Mouse (Mus musculus): ENCODE measurements around the gene Snrnp35. TPM values are rescaled to one million over a fixed set of nuclear protein-coding genes. Genes with fewer than 3 reads are reported as not detected.
A peak's percentile ranks its signal among the peaks of the same experiment; 100 is the strongest.

The Snrnp35 gene
- polyA plus RNA-seq, 1 experiment, result 4.8 TPM

DNA sequence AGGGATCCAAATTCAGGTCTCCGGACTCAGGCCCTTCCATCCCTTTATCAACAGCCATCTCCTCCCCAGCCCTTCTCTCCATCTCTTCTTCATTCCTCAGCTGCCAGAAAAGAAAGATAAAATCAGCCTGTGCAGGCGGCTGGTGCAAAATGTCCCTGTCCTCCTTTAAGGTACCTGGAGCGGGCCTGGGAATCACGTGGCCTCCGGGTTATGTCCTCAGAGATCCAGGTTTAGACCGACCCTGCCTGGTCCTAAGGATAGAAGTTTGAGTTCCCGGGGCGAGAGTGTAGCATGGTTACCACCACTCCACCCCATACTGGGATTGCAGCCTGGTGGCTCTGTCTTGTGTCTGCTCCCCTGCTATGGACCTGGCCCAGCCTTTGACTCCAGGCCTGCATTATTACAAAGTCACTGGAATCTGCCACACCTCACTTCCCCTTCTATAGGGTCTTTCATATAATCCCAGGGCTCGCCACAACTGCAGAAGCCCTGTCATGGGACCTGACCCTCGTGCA lies 27.7 kb downstream of the Snrnp35 start:
- no peak for DNase-seq
- WGBS, result 77% methylated on average over 10 of the region's 10 CpGs
- no peak for TF ChIP-seq POLR2A (IDR thresholded peaks at IDR 0.05; ENCODE audit: borderline replicate concordance, extremely low read depth, low read depth, low read length)
- TF ChIP-seq CTCF (IDR thresholded peaks at IDR 0.05; ENCODE audit: insufficient read depth, low read length), result no peak

DNA sequence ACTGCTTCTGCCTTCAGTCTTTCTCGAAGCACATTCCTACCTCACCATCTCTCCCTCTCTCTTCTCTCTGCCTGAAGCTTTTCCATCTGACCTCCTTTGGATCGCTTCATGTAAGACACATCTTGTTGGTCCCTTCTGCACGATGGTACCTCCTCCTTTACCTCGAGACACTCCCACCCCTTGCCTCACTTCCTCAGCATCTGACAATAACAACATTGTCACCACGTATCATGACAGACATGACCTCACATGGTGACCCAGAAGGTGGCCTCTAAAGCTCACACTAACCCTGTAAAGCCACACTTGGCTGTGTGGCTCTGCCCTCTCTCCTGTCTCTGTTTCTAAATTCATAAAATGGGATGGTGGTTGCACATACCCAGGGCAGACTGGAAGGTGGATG lies 32.9 kb downstream of the Snrnp35 start:
- Histone ChIP-seq H3K4me3 (replicated peaks; ENCODE audit: extremely low read depth, low read depth, low read length) (no peak overlapping the region), H3K4me1 (ENCODE audit: control insufficient read depth, insufficient read depth, low read length) (no peaks in the 10 kb centered on the region)
- 76% methylated on average over 5 of the region's 5 CpGs for WGBS
- TF ChIP-seq CTCF (IDR thresholded peaks at IDR 0.05; ENCODE audit: insufficient read depth, low read length) (no peak), POLR2A (IDR thresholded peaks at IDR 0.05; ENCODE audit: borderline replicate concordance, extremely low read depth, low read depth, low read length) (no peak)
- no peak for DNase-seq

More for the DNA sequence above, 27.7 kb downstream of the Snrnp35 start:
- H3K4me1 ChIP-seq (ENCODE audit: control insufficient read depth, insufficient read depth, low read length), result peaks cover 2% of the 10 kb centered on the region; the same call in 1 of the 2 replicates
- no peak overlapping the region for H3K4me3 ChIP-seq (replicated peaks; ENCODE audit: extremely low read depth, low read depth, low read length)

- H3K4me1 ChIP-seq (ENCODE audit: control insufficient read depth, insufficient read depth, low read length), result no peaks in the 10 kb centered on the region
- no peak overlapping the region for H3K4me3 ChIP-seq (replicated peaks; ENCODE audit: extremely low read depth, low read depth, low read length)
- DNase-seq, result no peak
- 84% methylated on average over 10 of the region's 10 CpGs for WGBS
- TF ChIP-seq POLR2A (IDR thresholded peaks at IDR 0.05; ENCODE audit: borderline replicate concordance, extremely low read depth, low read depth, low read length) (no peak), CTCF (IDR thresholded peaks at IDR 0.05; ENCODE audit: insufficient read depth, low read length) (no peak)
These were observed 35.7 kb downstream of the Snrnp35 start for GRCm38 (mm10) chr5:124518648-124519047.

GRCm38 (mm10) chr5:124521588-124521987 lies 38.7 kb downstream of the Snrnp35 start:
- TF ChIP-seq CTCF (IDR thresholded peaks at IDR 0.05; ENCODE audit: insufficient read depth, low read length), result no peak
- TF ChIP-seq POLR2A (IDR thresholded peaks at IDR 0.05; ENCODE audit: borderline replicate concordance, extremely low read depth, low read depth, low read length), result no peak
- no peak for DNase-seq
- no peak overlapping the region for H3K4me3 ChIP-seq (replicated peaks; ENCODE audit: extremely low read depth, low read depth, low read length)
- WGBS, result 75% methylated on average over 4 of the region's 4 CpGs
- H3K4me1 ChIP-seq (ENCODE audit: control insufficient read depth, insufficient read depth, low read length), result no peaks in the 10 kb centered on the region

- no peak for DNase-seq
- 96% methylated on average over 8 of the region's 8 CpGs for WGBS
- H3K4me1 ChIP-seq (ENCODE audit: control insufficient read depth, insufficient read depth, low read length), result no peaks in the 10 kb centered on the region
- TF ChIP-seq POLR2A (IDR thresholded peaks at IDR 0.05; ENCODE audit: borderline replicate concordance, extremely low read depth, low read depth, low read length) (no peak), CTCF (IDR thresholded peaks at IDR 0.05; ENCODE audit: insufficient read depth, low read length) (peak; percentile 37; the same call in 1 of the 2 replicates)
- no peak overlapping the region for H3K4me3 ChIP-seq (replicated peaks; ENCODE audit: extremely low read depth, low read depth, low read length)
These were observed 40.1 kb downstream of the Snrnp35 start for GRCm38 (mm10) chr5:124523032-124523431.

DNA sequence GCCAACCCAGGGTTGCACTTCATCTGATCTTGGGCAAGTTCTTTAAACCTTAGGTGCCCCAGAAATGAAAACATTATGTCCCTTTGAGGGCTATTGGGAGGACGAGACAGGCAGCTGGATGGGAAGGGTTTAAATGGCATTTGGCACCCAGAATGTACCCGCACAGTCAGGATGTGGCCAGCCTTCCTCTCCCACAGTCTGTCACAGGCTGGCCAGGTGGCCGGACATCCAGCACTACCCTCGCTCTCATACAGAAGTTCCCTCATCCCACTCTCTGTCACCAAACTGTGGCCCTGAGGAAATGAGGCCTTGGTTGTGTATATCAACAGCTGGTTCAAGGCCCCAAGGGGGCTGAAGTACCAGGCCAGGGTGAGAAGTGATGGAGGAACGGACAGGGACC lies 42.0 kb downstream of the Snrnp35 start:
- 82% methylated on average over 5 of the region's 5 CpGs for WGBS
- no peak overlapping the region for H3K4me3 ChIP-seq (replicated peaks; ENCODE audit: extremely low read depth, low read depth, low read length)

GRCm38 (mm10) chr5:124528351-124528750 lies 45.4 kb downstream of the Snrnp35 start:
- Histone ChIP-seq H3K4me3 (replicated peaks; ENCODE audit: extremely low read depth, low read depth, low read length) (no peak overlapping the region), H3K4me1 (ENCODE audit: control insufficient read depth, insufficient read depth, low read length) (peaks cover 7% of the 10 kb centered on the region)
- DNase-seq, result no peak
- no peak for TF ChIP-seq POLR2A (IDR thresholded peaks at IDR 0.05; ENCODE audit: borderline replicate concordance, extremely low read depth, low read depth, low read length)
- TF ChIP-seq CTCF (IDR thresholded peaks at IDR 0.05; ENCODE audit: insufficient read depth, low read length), result no peak
- WGBS, result 64% methylated on average over 4 of the region's 4 CpGs

More for the DNA sequence above, 42.0 kb downstream of the Snrnp35 start:
- H3K4me1 ChIP-seq (ENCODE audit: control insufficient read depth, insufficient read depth, low read length), result no peaks in the 10 kb centered on the region; the same call in 1 of the 2 replicates
- no peak for DNase-seq
- TF ChIP-seq POLR2A (IDR thresholded peaks at IDR 0.05; ENCODE audit: borderline replicate concordance, extremely low read depth, low read depth, low read length) (no peak), CTCF (IDR thresholded peaks at IDR 0.05; ENCODE audit: insufficient read depth, low read length) (no peak)

DNA sequence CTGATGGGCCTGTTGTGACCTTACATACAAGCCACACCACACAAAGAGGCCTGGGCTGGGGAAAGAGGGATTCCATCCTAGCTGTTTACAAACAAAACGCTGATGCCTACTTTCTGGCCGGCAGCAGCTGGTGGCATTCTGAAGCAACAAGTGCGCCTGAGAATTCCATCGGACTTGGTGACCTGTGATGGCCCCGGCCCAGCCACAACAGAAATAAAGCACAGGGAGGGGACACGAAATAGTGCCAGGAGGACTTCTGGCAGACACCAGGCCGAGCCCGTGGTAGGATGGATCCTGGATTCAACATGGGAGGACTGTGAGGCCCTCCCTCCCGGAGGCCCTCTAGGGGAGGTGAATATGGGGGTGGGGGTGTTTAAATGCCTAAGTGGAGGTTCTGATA lies 45.9 kb downstream of the Snrnp35 start:
- 22% methylated on average over 9 of the region's 9 CpGs for WGBS
- H3K4me1 ChIP-seq (ENCODE audit: control insufficient read depth, insufficient read depth, low read length), result peaks cover 7% of the 10 kb centered on the region
- TF ChIP-seq POLR2A (IDR thresholded peaks at IDR 0.05; ENCODE audit: borderline replicate concordance, extremely low read depth, low read depth, low read length), result no peak
- no peak for TF ChIP-seq CTCF (IDR thresholded peaks at IDR 0.05; ENCODE audit: insufficient read depth, low read length)
- H3K4me3 ChIP-seq (replicated peaks; ENCODE audit: extremely low read depth, low read depth, low read length), result peak overlapping the region; percentile 28
- peak; percentile 34 for DNase-seq

DNA sequence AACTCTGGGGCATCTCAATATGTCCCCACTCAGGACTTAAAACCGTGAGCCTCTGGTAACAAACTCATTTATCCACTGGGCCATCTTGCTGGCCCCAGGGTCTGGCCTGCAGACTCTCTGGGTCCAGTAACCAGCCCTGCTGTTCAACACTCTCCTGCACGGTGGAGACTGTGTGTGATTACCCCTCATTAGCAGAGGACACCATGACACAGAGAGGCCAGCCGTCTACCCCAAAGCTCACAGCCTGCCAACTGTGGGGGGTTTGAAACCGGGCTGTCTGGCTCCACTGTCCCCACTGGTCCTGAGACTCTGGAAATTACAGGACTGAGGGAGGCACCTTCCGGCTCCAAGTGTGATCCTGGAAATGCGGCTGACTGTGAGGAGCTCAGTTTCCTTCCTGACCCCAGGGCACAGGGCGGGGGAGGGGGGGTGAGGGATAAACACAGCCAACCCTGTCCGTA lies 46.3 kb downstream of the Snrnp35 start:
- Histone ChIP-seq H3K4me1 (ENCODE audit: control insufficient read depth, insufficient read depth, low read length) (peaks cover 7% of the 10 kb centered on the region), H3K4me3 (replicated peaks; ENCODE audit: extremely low read depth, low read depth, low read length) (peak overlapping the region; percentile 12)
- TF ChIP-seq POLR2A (IDR thresholded peaks at IDR 0.05; ENCODE audit: borderline replicate concordance, extremely low read depth, low read depth, low read length) (peak; percentile 31; the same call in 1 of the 2 replicates), CTCF (IDR thresholded peaks at IDR 0.05; ENCODE audit: insufficient read depth, low read length) (no peak)
- peak; percentile 45 for DNase-seq
- WGBS, result 16% methylated on average over 8 of the region's 8 CpGs

DNA sequence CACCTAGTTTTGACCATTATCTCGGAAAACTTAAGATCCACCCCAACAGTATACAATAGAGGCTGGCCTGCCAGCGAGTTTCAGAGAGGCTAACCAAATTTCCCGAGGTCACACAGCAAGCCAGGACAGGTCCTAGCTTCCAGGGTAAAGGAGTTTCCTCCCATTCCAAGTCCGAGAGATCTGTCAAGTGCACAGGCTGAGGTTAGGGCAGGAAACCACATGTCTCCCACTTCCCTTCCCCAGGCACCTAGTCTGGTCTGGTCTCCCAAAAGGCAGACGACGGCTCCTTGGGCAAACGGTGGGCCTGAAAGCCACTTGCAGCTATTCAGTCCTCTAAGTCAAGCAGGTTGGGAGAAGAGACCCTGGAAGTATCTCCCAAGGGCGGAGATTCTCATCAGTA lies 46.8 kb downstream of the Snrnp35 start:
- Histone ChIP-seq H3K4me3 (replicated peaks; ENCODE audit: extremely low read depth, low read depth, low read length) (peak overlapping the region; percentile 12), H3K4me1 (ENCODE audit: control insufficient read depth, insufficient read depth, low read length) (peaks cover 7% of the 10 kb centered on the region)
- TF ChIP-seq CTCF (IDR thresholded peaks at IDR 0.05; ENCODE audit: insufficient read depth, low read length) (no peak), POLR2A (IDR thresholded peaks at IDR 0.05; ENCODE audit: borderline replicate concordance, extremely low read depth, low read depth, low read length) (no peak)
- DNase-seq, result no peak
- 29% methylated on average over 8 of the region's 8 CpGs for WGBS
